Mouse (Mus musculus): ENCODE data around the gene Cldn18. TPM values are rescaled to one million over a fixed set of nuclear protein-coding genes. Genes with fewer than 3 reads are reported as not detected.

Gene Cldn18
- polyA plus RNA-seq, 1 experiment from 2014 or later: not detected

- WGBS: 58% methylated on average over 21 of the region's 21 CpGs
- Histone ChIP-seq H3K27ac (replicated peaks) (no peak overlapping the region), H3K27me3 (replicated peaks) (no peaks in the 10 kb centered on the region), H3K4me3 (replicated peaks) (no peak overlapping the region), H3K4me1 (peaks cover 15% of the 10 kb centered on the region; the same call in 1 of the 2 replicates), H3K4me2 (no peak overlapping the region), H3K9ac (replicated peaks) (no peak overlapping the region), H3K36me3 (no peaks in the 10 kb centered on the region), H3K9me3 (replicated peaks) (no peaks in the 10 kb centered on the region)
- ATAC-seq (ENCODE audit: low FRiP score): no peak
Observed at GRCm38 (mm10) chr9:99681980-99682570, 35.0 kb downstream of the Cldn18 start.

- Histone ChIP-seq H3K4me2 (no peak overlapping the region), H3K4me3 (replicated peaks) (no peak overlapping the region), H3K27ac (replicated peaks) (no peak overlapping the region), H3K9me3 (replicated peaks) (no peaks in the 10 kb centered on the region), H3K9ac (replicated peaks) (no peak overlapping the region), H3K4me1 (no peaks in the 10 kb centered on the region), H3K36me3 (no peaks in the 10 kb centered on the region), H3K27me3 (replicated peaks) (no peaks in the 10 kb centered on the region)
- 79% methylated on average over 3 of the region's 3 CpGs for WGBS
- ATAC-seq (ENCODE audit: low FRiP score): no peak
Observed at GRCm38 (mm10) chr9:99675714-99676113, 41.4 kb downstream of the Cldn18 start.

GRCm38 (mm10) chr9:99671603-99672002 is 45.5 kb downstream of the Cldn18 start:
- Histone ChIP-seq H3K9me3 (replicated peaks) (no peaks in the 10 kb centered on the region), H3K27ac (replicated peaks) (no peak overlapping the region), H3K4me1 (no peaks in the 10 kb centered on the region), H3K9ac (replicated peaks) (no peak overlapping the region), H3K4me2 (no peak overlapping the region), H3K27me3 (replicated peaks) (no peaks in the 10 kb centered on the region), H3K36me3 (peaks cover 24% of the 10 kb centered on the region), H3K4me3 (replicated peaks) (no peak overlapping the region)
- WGBS: 46% methylated on average over 2 of the region's 2 CpGs
- ATAC-seq (ENCODE audit: low FRiP score): no peak

- Histone ChIP-seq H3K4me2 (no peak overlapping the region), H3K9ac (replicated peaks) (no peak overlapping the region), H3K9me3 (replicated peaks) (no peaks in the 10 kb centered on the region), H3K27ac (replicated peaks) (no peak overlapping the region), H3K4me3 (replicated peaks) (no peak overlapping the region), H3K36me3 (peaks cover 24% of the 10 kb centered on the region), H3K4me1 (no peaks in the 10 kb centered on the region), H3K27me3 (replicated peaks) (no peaks in the 10 kb centered on the region)
- no peak for ATAC-seq (ENCODE audit: low FRiP score)
- WGBS: 94% methylated on average over 8 of the region's 8 CpGs
Observed at GRCm38 (mm10) chr9:99667596-99667995, 49.5 kb downstream of the Cldn18 start.

- Histone ChIP-seq H3K4me1 (peaks cover 7% of the 10 kb centered on the region; the same call in 1 of the 2 replicates), H3K27ac (replicated peaks) (no peak overlapping the region), H3K36me3 (peaks cover 10% of the 10 kb centered on the region), H3K9ac (replicated peaks) (no peak overlapping the region), H3K9me3 (replicated peaks) (no peaks in the 10 kb centered on the region), H3K4me2 (no peak overlapping the region), H3K27me3 (replicated peaks) (no peaks in the 10 kb centered on the region), H3K4me3 (replicated peaks) (no peak overlapping the region)
- ATAC-seq (ENCODE audit: low FRiP score): no peak
- 95% methylated on average over 10 of the region's 10 CpGs for WGBS
Observed at GRCm38 (mm10) chr9:99662887-99663286, 54.2 kb downstream of the Cldn18 start.

- H3K4me3 ChIP-seq (replicated peaks): no peak overlapping the region
- WGBS: 26% methylated on average over 7 of the region's 7 CpGs
- H3K4me1 ChIP-seq: peaks cover 7% of the 10 kb centered on the region; the same call in 1 of the 2 replicates
- H3K9me3 ChIP-seq (replicated peaks): no peaks in the 10 kb centered on the region
- peaks cover 5% of the 10 kb centered on the region for H3K36me3 ChIP-seq
- ATAC-seq (ENCODE audit: low FRiP score): peak; percentile 63; the same call in 1 of the 2 replicates
- H3K9ac ChIP-seq (replicated peaks): no peak overlapping the region
- no peak overlapping the region for H3K27ac ChIP-seq (replicated peaks)
- no peaks in the 10 kb centered on the region for H3K27me3 ChIP-seq (replicated peaks)
- no peak overlapping the region for H3K4me2 ChIP-seq
Observed at GRCm38 (mm10) chr9:99662406-99662805, 54.7 kb downstream of the Cldn18 start.

- H3K9ac ChIP-seq (replicated peaks): no peak overlapping the region
- H3K27ac ChIP-seq (replicated peaks): 0 out of 2 replicates have a peak overlapping the region, but pooled peaks have one; percentile 5
- no peaks in the 10 kb centered on the region for H3K36me3 ChIP-seq
- peaks cover 7% of the 10 kb centered on the region; the same call in 1 of the 2 replicates for H3K4me1 ChIP-seq
- H3K9me3 ChIP-seq (replicated peaks): no peaks in the 10 kb centered on the region
- no peak overlapping the region; the same call in 1 of the 2 replicates for H3K4me2 ChIP-seq
- no peak overlapping the region for H3K4me3 ChIP-seq (replicated peaks)
- WGBS: 78% methylated on average over 16 of the region's 16 CpGs
- no peaks in the 10 kb centered on the region for H3K27me3 ChIP-seq (replicated peaks)
- ATAC-seq (ENCODE audit: low FRiP score): no peak
Observed at GRCm38 (mm10) chr9:99661606-99662166, 55.4 kb downstream of the Cldn18 start.

- WGBS: 75% methylated on average over 10 of the region's 10 CpGs
- Histone ChIP-seq H3K27ac (replicated peaks) (no peak overlapping the region), H3K36me3 (0 out of 2 replicates have a peak, but pooled peaks cover 1% of the 10 kb centered on the region)
Observed at GRCm38 (mm10) chr9:99660756-99661155, 56.3 kb downstream of the Cldn18 start.

GRCm38 (mm10) chr9:99646102-99646501 is 71.0 kb downstream of the Cldn18 start:
- ATAC-seq (ENCODE audit: low FRiP score): no peak
- H3K4me1 ChIP-seq: no peaks in the 10 kb centered on the region
- peaks cover 39% of the 10 kb centered on the region for H3K36me3 ChIP-seq
- no peak overlapping the region for H3K27ac ChIP-seq (replicated peaks)
- no peaks in the 10 kb centered on the region for H3K9me3 ChIP-seq (replicated peaks)
- H3K4me3 ChIP-seq (replicated peaks): no peak overlapping the region
- WGBS: 92% methylated on average over 6 of the region's 6 CpGs
- no peak overlapping the region for H3K9ac ChIP-seq (replicated peaks)
- no peaks in the 10 kb centered on the region for H3K27me3 ChIP-seq (replicated peaks)
- no peak overlapping the region for H3K4me2 ChIP-seq

More at GRCm38 (mm10) chr9:99660756-99661155, 56.3 kb downstream of the Cldn18 start:
- Histone ChIP-seq H3K4me2 (no peak overlapping the region), H3K4me3 (replicated peaks) (no peak overlapping the region), H3K9me3 (replicated peaks) (no peaks in the 10 kb centered on the region), H3K9ac (replicated peaks) (no peak overlapping the region), H3K27me3 (replicated peaks) (no peaks in the 10 kb centered on the region), H3K4me1 (peaks cover 7% of the 10 kb centered on the region; the same call in 1 of the 2 replicates)
- ATAC-seq (ENCODE audit: low FRiP score): no peak

- Histone ChIP-seq H3K27ac (replicated peaks) (no peak overlapping the region), H3K27me3 (replicated peaks) (no peaks in the 10 kb centered on the region), H3K4me2 (no peak overlapping the region), H3K4me1 (no peaks in the 10 kb centered on the region), H3K9ac (replicated peaks) (no peak overlapping the region), H3K9me3 (replicated peaks) (no peaks in the 10 kb centered on the region), H3K4me3 (replicated peaks) (no peak overlapping the region), H3K36me3 (peaks cover 34% of the 10 kb centered on the region)
- WGBS: 84% methylated on average over 6 of the region's 6 CpGs
- ATAC-seq (ENCODE audit: low FRiP score): no peak
Observed at GRCm38 (mm10) chr9:99645416-99645815, 71.7 kb downstream of the Cldn18 start.

GRCm38 (mm10) chr9:99639957-99640356 is 77.1 kb downstream of the Cldn18 start:
- H3K4me3 ChIP-seq (replicated peaks): no peak overlapping the region
- H3K9me3 ChIP-seq (replicated peaks): no peaks in the 10 kb centered on the region
- no peak overlapping the region for H3K4me2 ChIP-seq
- no peaks in the 10 kb centered on the region for H3K4me1 ChIP-seq
- no peaks in the 10 kb centered on the region for H3K27me3 ChIP-seq (replicated peaks)
- H3K27ac ChIP-seq (replicated peaks): no peak overlapping the region
- WGBS: 93% methylated on average over 5 of the region's 5 CpGs
- no peak for ATAC-seq (ENCODE audit: low FRiP score)
- H3K36me3 ChIP-seq: peaks cover 19% of the 10 kb centered on the region
- no peak overlapping the region for H3K9ac ChIP-seq (replicated peaks)
